In the genomic region with DNA sequence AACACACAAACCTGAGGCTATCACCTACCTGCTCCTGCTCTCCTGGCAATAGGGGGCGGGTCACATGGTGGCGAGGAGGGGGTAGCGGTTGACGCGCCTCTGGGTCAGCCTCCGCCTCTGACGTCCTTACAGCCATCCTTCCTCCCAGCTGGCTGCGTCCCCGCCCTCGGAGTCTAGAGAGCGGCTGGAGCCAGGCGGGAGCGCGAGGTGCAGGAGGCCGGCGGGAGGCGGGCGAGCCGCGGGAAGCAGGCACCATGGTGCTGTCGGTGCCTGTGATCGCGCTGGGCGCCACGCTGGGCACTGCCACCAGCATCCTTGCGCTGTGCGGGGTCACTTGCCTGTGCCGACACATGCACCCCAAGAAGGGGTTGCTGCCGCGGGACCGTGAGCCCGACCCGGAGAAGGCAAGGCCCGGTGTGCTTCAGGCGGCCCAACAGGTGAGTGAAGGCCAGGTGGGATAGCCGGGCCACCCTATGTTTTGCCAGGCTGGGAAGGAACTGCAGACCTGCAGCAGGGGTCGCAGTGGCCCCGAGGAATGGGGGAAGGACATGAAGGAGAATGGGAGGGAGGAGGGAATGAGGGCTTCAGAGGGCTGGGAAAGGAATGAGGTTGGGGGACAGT, we compare ENCODE assay signal across 7 mouse cellular contexts. TPM values are rescaled to one million over a fixed set of nuclear protein-coding genes. Genes with fewer than 3 reads are reported as not detected.
DNase-seq lines count a peak whose midpoint lies in the region; ATAC-seq and TF ChIP-seq lines count a peak whose summit lies in the region.

A gene (plus strand): TSS at position 166 of the 621 bp plus-strand sequence.

- no peak within 1 kb of the TSS for H3K27ac ChIP-seq in heart, embryonic 11.5 days (ENCODE audit: low read depth, low read length)
- no peak within 1 kb of the TSS for H3K27ac ChIP-seq in kidney, embryonic 14.5 days (ENCODE audit: low read depth, low read length)
- no peak within 1 kb of the TSS for H3K27ac ChIP-seq in limb, embryonic 14.5 days (replicated peaks; ENCODE audit: low read depth, low read length)

- no peaks in the 10 kb centered on the region for H3K36me3 ChIP-seq in heart, embryonic 11.5 days (ENCODE audit: control insufficient read depth, insufficient read depth, low read length)
- H3K36me3 ChIP-seq in kidney, embryonic 14.5 days (ENCODE audit: control insufficient read depth, insufficient read depth, low read length) = no peaks in the 10 kb centered on the region
- no peaks in the 10 kb centered on the region for H3K36me3 ChIP-seq in limb, embryonic 14.5 days (ENCODE audit: control insufficient read depth, insufficient read depth, low read length)
- peaks cover 6% of the 10 kb centered on the region for H3K36me3 ChIP-seq in myocyte (ENCODE audit: control insufficient read depth, insufficient read depth)

- DNase-seq in adrenal gland, postnatal 25 days = peak; percentile 69
- DNase-seq in embryo, embryonic 10.5 days (ENCODE audit: low spot score) = peak; percentile 71
- DNase-seq in limb, embryonic 14.5 days (ENCODE audit: low spot score) = peak; percentile 35
- DNase-seq in testis, postnatal 10 days (ENCODE audit: low spot score) = peak; percentile 78

- peak within 1 kb of the TSS; percentile 63 for H3K9ac ChIP-seq in heart, embryonic 11.5 days (ENCODE audit: low read depth, low read length)
- peak within 1 kb of the TSS; percentile 50 for H3K9ac ChIP-seq in kidney, embryonic 14.5 days (ENCODE audit: low read depth, low read length)
- peak within 1 kb of the TSS; percentile 44 for H3K9ac ChIP-seq in limb, embryonic 14.5 days (ENCODE audit: low read depth, low read length, severe bottlenecking)

- ATAC-seq in heart, embryonic 11.5 days (replicated peaks; ENCODE audit: insufficient number of reproducible peaks, low FRiP score, low TSS enrichment) = 0 out of 2 replicates have a peak, but pooled peaks have one; percentile 14
- peak; percentile 75 for ATAC-seq in kidney, embryonic 14.5 days (ENCODE audit: low FRiP score, low TSS enrichment)
- ATAC-seq in limb, embryonic 14.5 days (ENCODE audit: low FRiP score, low read depth) = peak; percentile 65

- H3K27me3 ChIP-seq in heart, embryonic 11.5 days (ENCODE audit: control insufficient read depth, insufficient read depth, low read length) = peaks cover 47% of the 10 kb centered on the region
- peaks cover 15% of the 10 kb centered on the region for H3K27me3 ChIP-seq in kidney, embryonic 14.5 days (ENCODE audit: control insufficient read depth, insufficient read depth, low read length)
- peaks cover 22% of the 10 kb centered on the region; the same call in 1 of the 2 replicates for H3K27me3 ChIP-seq in limb, embryonic 14.5 days (ENCODE audit: control insufficient read depth, insufficient read depth, low read length)
- H3K27me3 ChIP-seq in myocyte (ENCODE audit: control insufficient read depth, insufficient read depth, insufficient read length) = no peaks in the 10 kb centered on the region

- peaks cover 41% of the 10 kb centered on the region for H3K79me2 ChIP-seq in myocyte (ENCODE audit: control insufficient read depth, insufficient read depth)

- under 1% methylated on average over 38 of the region's 38 CpGs for WGBS in heart, embryonic 11.5 days (ENCODE audit: insufficient replicate concordance)
- WGBS in kidney, embryonic 14.5 days = 2% methylated on average over 38 of the region's 38 CpGs
- under 1% methylated on average over 38 of the region's 38 CpGs for WGBS in limb, embryonic 14.5 days

- no peak within 1 kb of the TSS for H3ac ChIP-seq in myocyte (ENCODE audit: control insufficient read depth, insufficient read length)

- H3K4me2 ChIP-seq in heart, embryonic 11.5 days = peak within 1 kb of the TSS; percentile 76
- peak within 1 kb of the TSS; percentile 60 for H3K4me2 ChIP-seq in kidney, embryonic 14.5 days (replicated peaks; ENCODE audit: low read depth, low read length)
- peak within 1 kb of the TSS; percentile 76 for H3K4me2 ChIP-seq in limb, embryonic 14.5 days (replicated peaks; ENCODE audit: low read depth, low read length, severe bottlenecking)
- H3K4me2 ChIP-seq in myocyte (ENCODE audit: low read depth) = peak within 1 kb of the TSS; percentile 65

- H3K4me3 ChIP-seq in heart, embryonic 11.5 days (ENCODE audit: low read depth, low read length) = peak within 1 kb of the TSS; percentile 36
- H3K4me3 ChIP-seq in kidney, embryonic 14.5 days (ENCODE audit: low read length) = peak within 1 kb of the TSS; percentile 41
- peak within 1 kb of the TSS; percentile 40 for H3K4me3 ChIP-seq in limb, embryonic 14.5 days (replicated peaks; ENCODE audit: low read length)
- peak within 1 kb of the TSS; percentile 55 for H3K4me3 ChIP-seq in myocyte

- H3K4me1 ChIP-seq in heart, embryonic 11.5 days (ENCODE audit: control insufficient read depth, insufficient read depth, low read length) = peaks cover 4% of the 10 kb centered on the region
- peaks cover 31% of the 10 kb centered on the region for H3K4me1 ChIP-seq in kidney, embryonic 14.5 days (ENCODE audit: control insufficient read depth, insufficient read depth, low read length)
- peaks cover 19% of the 10 kb centered on the region for H3K4me1 ChIP-seq in limb, embryonic 14.5 days (ENCODE audit: control insufficient read depth, insufficient read depth, low read length)

- no peak for TF ChIP-seq POLR2A in limb, embryonic 14.5 days (IDR thresholded peaks at IDR 0.05; ENCODE audit: borderline replicate concordance, extremely low read depth, insufficient read depth, insufficient read length)
- TF ChIP-seq POLR2A in myocyte (IDR thresholded peaks at IDR 0.05; ENCODE audit: insufficient read length, low read depth) = peak; percentile 85

- no peaks in the 10 kb centered on the region for H3K9me3 ChIP-seq in heart, embryonic 11.5 days (replicated peaks; ENCODE audit: control insufficient read depth, low read length)
- H3K9me3 ChIP-seq in kidney, embryonic 14.5 days (ENCODE audit: control insufficient read depth, low read length) = no peaks in the 10 kb centered on the region
- H3K9me3 ChIP-seq in limb, embryonic 14.5 days (ENCODE audit: control insufficient read depth, low read length) = no peaks in the 10 kb centered on the region

TF ChIP-seq in myocyte, 11 proteins besides CTCF, POLR2A, EP300 and RAD21:
- TF ChIP-seq MYOD1 (IDR thresholded peaks at IDR 0.05; ENCODE audit: control insufficient read depth in 1 of 3, insufficient read length in 2 of 3, low read depth in 2 of 3) (peak in 1 of 3 experiments; percentile 56), TCF12 (IDR thresholded peaks at IDR 0.05; ENCODE audit: insufficient read depth, poor library complexity, severe bottlenecking) (no peak), POLR2AphosphoS2 (IDR thresholded peaks at IDR 0.05; ENCODE audit: insufficient read length, low read depth) (peak; percentile 78), CEBPB (IDR thresholded peaks at IDR 0.05; ENCODE audit: insufficient read depth, poor library complexity, severe bottlenecking) (no peak), USF1 (IDR thresholded peaks at IDR 0.05; ENCODE audit: low read depth) (peak; percentile 64), MYOG (IDR thresholded peaks at IDR 0.05; ENCODE audit: control insufficient read depth in 1 of 3, insufficient read depth in 1 of 3, insufficient read length in 2 of 3, low read depth in 2 of 3) (peak in 1 of 3 experiments; percentile 33), SRF (IDR thresholded peaks at IDR 0.05; ENCODE audit: control insufficient read depth, insufficient read length, low read depth) (no peak)

RNA-seq across cellular contexts. Expression of the gene that starts here (rescaled TPM):
- total RNA-seq in adrenal gland, postnatal 25 days (2021) = 0.57 and 0.76 TPM in 2 replicates
- polyA plus RNA-seq in heart, embryonic 11.5 days (2014; fragmentation: Nextera tagmentation; extraction: Ambion mirVana) = 0.25 and 0.52 TPM in 2 replicates
- 2.6 and 4.6 TPM in 2 replicates for polyA plus RNA-seq in kidney, embryonic 14.5 days (2014; fragmentation: Nextera tagmentation; extraction: Ambion mirVana)
- 11.3 and 11.7 TPM in 2 replicates for polyA plus RNA-seq in limb, embryonic 14.5 days (2012; rRNA removed)
- polyA plus RNA-seq in limb, embryonic 14.5 days (2014; fragmentation: Nextera tagmentation; extraction: Ambion mirVana) = 7.8 and 8.4 TPM in 2 replicates
- 49.7 TPM for polyA plus RNA-seq in myocyte (2012; fragmentation: generic; extraction: Trizol)

Comparison
In these comparisons a context has a peak if more than half of its experiments do, and no peak if none do; other contexts are left out.
1. Peak in DNase-seq in adrenal gland, postnatal 25 days; RNA of the gene not detected or under 1 TPM.
2. Peak in ATAC-seq, H3K4me3 ChIP-seq, H3K9ac ChIP-seq and H3K4me2 ChIP-seq in heart, embryonic 11.5 days; RNA of the gene not detected or under 1 TPM.
3. ATAC-seq: peak in every context shown above with its lines; median percentile 75 in kidney, embryonic 14.5 days; 65 in limb, embryonic 14.5 days; 14 in heart, embryonic 11.5 days.